Mouse (Mus musculus): ENCODE data around the gene Fbxw5. TPM values are rescaled to one million over a fixed set of nuclear protein-coding genes. Genes with fewer than 3 reads are reported as not detected.

The Fbxw5 gene
- polyA plus RNA-seq, 1 experiment from 2014 or later = 112 TPM

DNA sequence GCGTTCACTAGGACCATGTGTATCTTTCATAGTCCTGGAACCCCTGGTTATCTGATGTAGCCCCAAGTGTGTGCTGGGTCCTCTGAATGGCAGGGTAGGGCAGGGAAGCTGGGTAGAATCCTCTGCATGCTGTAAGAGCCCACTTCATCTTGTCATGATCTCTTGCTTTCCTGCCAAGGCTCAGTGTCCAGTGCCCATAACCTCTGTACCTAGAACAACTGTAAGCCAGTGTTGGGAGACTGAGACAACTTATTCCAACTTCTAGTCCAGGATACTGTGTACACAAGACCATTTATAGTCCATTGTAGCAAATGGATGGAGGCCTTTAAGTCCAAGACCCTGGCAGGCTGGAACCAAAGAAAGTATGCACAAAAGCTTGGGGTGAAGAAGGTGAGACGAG is 35.3 kb upstream of the Fbxw5 start:
- Histone ChIP-seq H3K36me3 (no peaks in the 10 kb centered on the region), H3K27ac (replicated peaks) (no peak overlapping the region; the same call in 1 of the 2 replicates), H3K27me3 (no peaks in the 10 kb centered on the region), H3K4me3 (no peak overlapping the region), H3K9ac (replicated peaks) (no peak overlapping the region), H3K9me3 (no peaks in the 10 kb centered on the region), H3K4me1 (peaks cover 32% of the 10 kb centered on the region), H3K4me2 (replicated peaks) (no peak overlapping the region)
- no peak for ATAC-seq (ENCODE audit: low FRiP score, low read depth)
- WGBS = 83% methylated on average over 2 of the region's 2 CpGs

DNA sequence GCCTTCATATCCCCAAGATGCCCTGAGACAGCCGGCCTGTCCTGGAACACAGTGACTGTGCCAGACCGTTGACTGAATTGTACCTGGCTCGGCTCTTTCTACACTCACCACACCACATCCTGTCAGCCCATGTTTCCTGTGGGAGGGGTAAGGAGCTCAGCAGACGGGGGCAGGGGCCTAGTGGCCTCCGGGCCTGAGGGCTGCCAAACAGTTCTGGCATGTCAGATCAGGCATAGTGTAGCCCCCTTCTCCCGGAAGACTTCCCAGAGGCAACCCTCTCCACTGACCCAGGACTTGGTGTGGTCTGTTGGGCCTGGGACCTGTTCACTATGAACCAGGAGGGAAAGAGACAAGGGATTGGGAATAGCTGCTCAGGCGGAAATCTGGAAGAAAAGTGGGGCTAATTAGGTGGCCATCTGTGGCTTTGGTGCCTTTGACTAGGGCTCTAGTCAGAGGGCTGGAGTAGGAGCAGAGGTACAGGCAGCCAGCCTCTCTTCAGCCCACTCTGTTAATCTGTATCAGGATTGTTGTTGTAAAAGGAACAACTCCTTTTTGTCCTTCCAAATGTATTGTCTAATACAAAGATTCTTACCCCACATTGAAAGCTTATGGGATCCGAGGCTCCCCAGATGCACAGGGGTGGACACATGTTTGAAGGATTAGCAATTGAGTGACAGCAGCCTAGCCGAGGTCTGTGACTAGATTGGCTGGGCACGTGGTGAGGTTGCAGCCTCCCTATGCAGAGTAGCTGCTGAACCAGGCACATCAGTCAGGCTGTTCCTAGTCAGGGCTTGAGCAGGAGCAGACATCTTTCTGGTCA is 34.5 kb upstream of the Fbxw5 start:
- H3K27me3 ChIP-seq = no peaks in the 10 kb centered on the region
- no peak overlapping the region for H3K4me3 ChIP-seq
- ATAC-seq (ENCODE audit: low FRiP score, low read depth) = peak; percentile 74
- WGBS = 39% methylated on average over 10 of the region's 10 CpGs
- H3K9me3 ChIP-seq = no peaks in the 10 kb centered on the region
- no peak overlapping the region for H3K4me2 ChIP-seq (replicated peaks)
- no peaks in the 10 kb centered on the region for H3K36me3 ChIP-seq
- peak overlapping the region; percentile 50 for H3K27ac ChIP-seq (replicated peaks)
- H3K4me1 ChIP-seq = peaks cover 29% of the 10 kb centered on the region
- no peak overlapping the region for H3K9ac ChIP-seq (replicated peaks)

DNA sequence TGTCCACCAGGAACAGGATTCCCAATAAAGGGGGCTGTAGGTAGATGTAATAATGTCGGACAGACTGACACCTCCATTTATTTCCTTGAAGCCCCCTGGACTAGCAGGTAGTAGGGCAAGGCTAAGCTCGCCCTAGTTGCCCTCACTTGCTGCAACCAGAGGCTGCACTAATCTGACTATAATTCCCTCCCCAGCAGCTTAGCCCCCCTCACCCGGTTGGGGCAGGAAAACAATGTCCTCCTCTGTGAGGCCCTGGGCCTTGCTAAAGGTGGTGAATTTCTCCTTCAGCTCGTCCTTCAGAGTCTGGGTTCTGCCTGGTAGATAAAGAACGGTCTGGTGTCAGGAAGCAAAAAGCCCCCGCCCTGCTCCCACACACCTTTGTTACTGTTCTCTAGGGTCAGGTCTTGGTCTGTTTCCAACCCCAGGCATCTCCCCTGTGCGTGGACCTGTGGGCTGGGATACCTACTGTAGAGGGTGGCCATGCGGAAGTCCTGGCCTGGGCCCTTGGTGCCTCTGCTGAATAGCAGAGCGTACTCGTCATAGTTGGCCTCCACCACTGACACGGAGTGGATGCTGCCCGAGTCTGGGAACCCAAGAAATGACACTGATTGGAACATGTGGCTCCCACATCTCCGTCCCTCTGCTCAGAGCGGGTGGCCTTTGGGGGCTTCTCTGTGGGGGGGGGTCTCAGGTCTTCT is 32.8 kb upstream of the Fbxw5 start:
- Histone ChIP-seq H3K27me3 (no peaks in the 10 kb centered on the region), H3K4me1 (peaks cover 24% of the 10 kb centered on the region; the same call in 1 of the 2 replicates), H3K4me3 (no peak overlapping the region), H3K9ac (replicated peaks) (no peak overlapping the region), H3K4me2 (replicated peaks) (no peak overlapping the region), H3K27ac (replicated peaks) (no peak overlapping the region), H3K36me3 (no peaks in the 10 kb centered on the region), H3K9me3 (no peaks in the 10 kb centered on the region)
- 76% methylated on average over 14 of the region's 14 CpGs for WGBS
- ATAC-seq (ENCODE audit: low FRiP score, low read depth) = no peak

DNA sequence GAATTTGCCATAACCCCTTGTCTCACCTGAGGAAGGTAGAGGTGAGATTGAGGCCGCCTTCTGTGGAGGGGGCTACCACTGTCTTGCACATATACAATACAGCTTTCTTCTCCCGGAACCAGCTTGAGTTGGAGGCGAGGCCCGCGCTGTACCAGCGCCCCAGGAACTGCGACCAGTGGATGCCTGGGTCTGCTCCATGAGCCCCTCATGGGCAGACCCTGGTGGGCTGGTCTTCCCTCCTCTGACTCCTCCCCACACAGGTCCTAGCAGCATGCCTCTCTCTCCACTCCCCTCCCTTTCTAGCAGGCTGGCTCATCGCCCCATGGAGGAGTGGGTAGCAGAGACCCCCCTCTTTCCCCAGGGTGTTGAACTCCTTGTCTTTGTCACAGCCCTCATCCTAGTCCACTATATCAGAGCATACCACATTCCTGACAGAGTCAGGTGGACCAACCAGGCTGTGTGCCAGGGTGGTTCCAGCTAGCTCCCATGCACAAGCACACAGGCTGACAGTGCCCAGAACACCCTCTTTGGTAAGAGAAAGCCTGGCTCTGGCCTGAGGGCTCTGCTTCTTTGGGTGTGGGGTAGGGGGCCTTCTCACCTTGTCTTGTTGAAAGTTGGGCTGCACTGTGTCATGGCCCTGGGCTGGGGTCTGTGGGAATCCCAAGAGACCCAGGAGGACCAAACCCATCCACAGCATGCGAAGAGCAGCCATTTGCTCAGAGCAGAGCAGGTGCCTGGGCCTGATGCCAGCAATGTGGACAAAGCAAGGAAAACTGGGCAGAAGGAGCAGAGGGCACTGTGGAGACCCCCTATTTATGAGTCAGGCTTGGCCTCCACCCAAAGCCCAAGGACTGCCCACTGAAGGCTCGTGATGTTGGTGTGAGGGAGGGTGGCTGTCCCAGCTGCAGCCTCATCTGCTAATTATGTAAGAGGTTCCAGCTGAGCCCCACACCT is 31.3 kb upstream of the Fbxw5 start:
- H3K9ac ChIP-seq (replicated peaks) = no peak overlapping the region
- no peak overlapping the region for H3K4me2 ChIP-seq (replicated peaks)
- WGBS = 81% methylated on average over 10 of the region's 10 CpGs
- H3K9me3 ChIP-seq = no peaks in the 10 kb centered on the region
- H3K27me3 ChIP-seq = no peaks in the 10 kb centered on the region
- peak; percentile 24; the same call in 1 of the 2 replicates for ATAC-seq (ENCODE audit: low FRiP score, low read depth)
- H3K36me3 ChIP-seq = no peaks in the 10 kb centered on the region
- no peak overlapping the region for H3K4me3 ChIP-seq
- no peak overlapping the region for H3K27ac ChIP-seq (replicated peaks)
- H3K4me1 ChIP-seq = peaks cover 24% of the 10 kb centered on the region; the same call in 1 of the 2 replicates

DNA sequence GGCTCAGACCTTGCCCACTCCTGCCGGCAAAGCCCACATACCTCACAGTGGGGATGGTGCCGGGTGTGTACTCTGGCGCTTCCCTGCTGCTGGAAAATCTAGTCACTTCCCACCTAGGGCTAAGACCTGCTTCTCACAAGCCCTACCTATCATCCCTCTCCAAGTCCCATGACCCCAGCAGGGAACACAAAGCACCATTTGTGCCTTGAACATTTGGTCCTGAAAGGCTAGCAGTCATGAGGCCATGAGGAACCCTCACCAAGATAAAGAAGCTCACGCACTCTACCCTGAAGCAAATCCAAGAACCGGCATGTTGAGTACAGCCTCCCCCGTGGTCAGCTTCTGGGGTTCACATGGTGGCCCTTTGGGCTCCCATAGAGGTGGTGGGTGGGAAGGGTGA is 30.6 kb upstream of the Fbxw5 start, which contains the start of gene Ptgds:
Ptgds (minus strand) TSS at position 78 of the 400 bp plus-strand sequence.
- WGBS = 73% methylated on average over 6 of the region's 6 CpGs
- H3K4me3 ChIP-seq = no peak within 1 kb of the TSS
- no peak for ATAC-seq (ENCODE audit: low FRiP score, low read depth)
- no peak within 1 kb of the TSS for H3K27ac ChIP-seq (replicated peaks)
- no peaks in the 10 kb centered on the region for H3K27me3 ChIP-seq
- peaks cover 24% of the 10 kb centered on the region; the same call in 1 of the 2 replicates for H3K4me1 ChIP-seq
- no peaks in the 10 kb centered on the region for H3K9me3 ChIP-seq
- H3K4me2 ChIP-seq (replicated peaks) = no peak within 1 kb of the TSS
- no peaks in the 10 kb centered on the region for H3K36me3 ChIP-seq
- no peak within 1 kb of the TSS for H3K9ac ChIP-seq (replicated peaks)

DNA sequence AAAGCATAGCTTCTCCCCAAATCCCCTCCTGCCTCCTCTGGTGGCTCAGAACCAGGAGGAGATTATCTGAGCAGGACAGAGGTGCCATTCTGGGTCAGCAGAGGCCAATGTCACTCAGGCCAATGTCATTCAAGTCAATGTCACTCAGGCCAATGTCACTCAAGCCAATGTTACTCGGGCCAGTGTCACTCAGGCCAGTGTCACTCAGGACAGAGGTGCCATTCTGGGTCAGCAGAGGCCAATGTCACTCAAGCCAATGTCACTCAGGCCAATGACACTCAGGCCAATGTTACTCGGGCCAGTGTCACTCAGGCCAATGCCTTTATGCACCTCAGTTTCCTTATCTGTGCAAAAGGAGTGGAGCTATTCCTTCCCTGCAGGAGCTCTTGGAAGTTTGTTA is 28.0 kb upstream of the Fbxw5 start:
- H3K4me3 ChIP-seq = no peak overlapping the region
- no peaks in the 10 kb centered on the region for H3K9me3 ChIP-seq
- WGBS = 77% methylated on average over 2 of the region's 2 CpGs
- H3K4me1 ChIP-seq = peaks cover 8% of the 10 kb centered on the region; the same call in 1 of the 2 replicates
- no peak overlapping the region for H3K27ac ChIP-seq (replicated peaks)
- H3K27me3 ChIP-seq = peaks cover 8% of the 10 kb centered on the region; the same call in 1 of the 2 replicates
- no peak overlapping the region for H3K4me2 ChIP-seq (replicated peaks)
- no peaks in the 10 kb centered on the region for H3K36me3 ChIP-seq
- H3K9ac ChIP-seq (replicated peaks) = no peak overlapping the region
- ATAC-seq (ENCODE audit: low FRiP score, low read depth) = no peak

DNA sequence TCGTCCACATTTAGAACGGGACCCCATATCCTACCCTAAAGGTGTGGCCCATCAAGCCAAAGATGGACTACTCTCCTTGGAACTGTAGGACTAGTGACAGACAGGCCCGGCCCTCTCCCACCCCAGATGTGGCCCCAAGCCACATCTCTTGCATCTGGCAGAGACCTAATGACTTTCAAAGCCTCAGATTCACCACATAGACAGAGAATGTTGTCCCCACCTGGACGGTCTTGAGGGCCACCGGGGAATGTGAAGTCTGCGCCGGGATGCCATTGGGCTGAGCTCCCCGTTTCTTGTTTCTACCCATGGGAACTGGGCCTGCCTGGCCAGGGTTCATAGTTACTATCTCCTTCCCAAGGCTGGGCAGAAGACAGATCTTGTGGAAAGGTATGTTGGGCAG is 23.0 kb upstream of the Fbxw5 start:
- ATAC-seq (ENCODE audit: low FRiP score, low read depth) = no peak
- H3K4me3 ChIP-seq = no peak overlapping the region
- peaks cover 8% of the 10 kb centered on the region for H3K27me3 ChIP-seq
- H3K27ac ChIP-seq (replicated peaks) = no peak overlapping the region
- no peak overlapping the region for H3K4me2 ChIP-seq (replicated peaks)
- 91% methylated on average over 8 of the region's 8 CpGs for WGBS
- H3K4me1 ChIP-seq = no peaks in the 10 kb centered on the region
- no peak overlapping the region for H3K9ac ChIP-seq (replicated peaks)
- H3K36me3 ChIP-seq = no peaks in the 10 kb centered on the region
- no peaks in the 10 kb centered on the region for H3K9me3 ChIP-seq

DNA sequence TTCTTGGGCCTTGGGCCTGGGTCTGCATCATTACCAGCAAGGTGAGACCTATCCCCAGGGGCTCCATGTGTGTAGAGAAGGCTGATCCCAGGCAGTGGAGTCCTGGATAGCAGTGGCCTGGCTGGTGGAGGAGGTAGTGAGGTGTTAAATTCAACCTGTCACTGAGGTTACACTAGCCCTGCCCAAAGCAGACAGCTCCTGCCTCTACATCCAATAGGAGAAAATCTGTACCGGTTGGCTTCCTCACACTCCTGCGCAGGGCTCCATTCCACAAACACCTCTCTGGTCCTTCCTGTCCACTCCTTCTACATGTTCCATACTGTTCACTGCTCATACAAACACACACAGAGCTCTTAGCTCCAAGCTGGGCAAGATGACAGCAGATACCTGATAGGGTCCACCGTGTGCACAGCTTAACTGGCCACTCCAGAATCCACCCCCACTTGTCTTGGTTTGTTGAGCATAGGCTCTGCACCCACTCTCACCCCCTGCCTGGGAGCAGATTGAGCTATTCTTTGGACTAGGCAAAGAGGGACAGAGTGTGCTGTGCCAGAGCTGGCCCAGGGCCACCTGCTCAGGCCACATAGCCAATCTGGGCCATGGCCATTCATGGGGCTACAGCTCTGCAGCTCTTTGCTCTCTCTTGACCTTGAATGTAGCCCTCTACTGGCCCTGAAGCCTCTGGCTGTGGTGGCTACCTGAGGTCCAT is 22.4 kb upstream of the Fbxw5 start:
- Histone ChIP-seq H3K4me2 (replicated peaks) (no peak overlapping the region), H3K9ac (replicated peaks) (no peak overlapping the region), H3K27me3 (peaks cover 8% of the 10 kb centered on the region), H3K27ac (replicated peaks) (no peak overlapping the region), H3K36me3 (no peaks in the 10 kb centered on the region), H3K9me3 (no peaks in the 10 kb centered on the region), H3K4me3 (no peak overlapping the region), H3K4me1 (no peaks in the 10 kb centered on the region)
- WGBS = 86% methylated on average over 3 of the region's 3 CpGs
- no peak for ATAC-seq (ENCODE audit: low FRiP score, low read depth)

DNA sequence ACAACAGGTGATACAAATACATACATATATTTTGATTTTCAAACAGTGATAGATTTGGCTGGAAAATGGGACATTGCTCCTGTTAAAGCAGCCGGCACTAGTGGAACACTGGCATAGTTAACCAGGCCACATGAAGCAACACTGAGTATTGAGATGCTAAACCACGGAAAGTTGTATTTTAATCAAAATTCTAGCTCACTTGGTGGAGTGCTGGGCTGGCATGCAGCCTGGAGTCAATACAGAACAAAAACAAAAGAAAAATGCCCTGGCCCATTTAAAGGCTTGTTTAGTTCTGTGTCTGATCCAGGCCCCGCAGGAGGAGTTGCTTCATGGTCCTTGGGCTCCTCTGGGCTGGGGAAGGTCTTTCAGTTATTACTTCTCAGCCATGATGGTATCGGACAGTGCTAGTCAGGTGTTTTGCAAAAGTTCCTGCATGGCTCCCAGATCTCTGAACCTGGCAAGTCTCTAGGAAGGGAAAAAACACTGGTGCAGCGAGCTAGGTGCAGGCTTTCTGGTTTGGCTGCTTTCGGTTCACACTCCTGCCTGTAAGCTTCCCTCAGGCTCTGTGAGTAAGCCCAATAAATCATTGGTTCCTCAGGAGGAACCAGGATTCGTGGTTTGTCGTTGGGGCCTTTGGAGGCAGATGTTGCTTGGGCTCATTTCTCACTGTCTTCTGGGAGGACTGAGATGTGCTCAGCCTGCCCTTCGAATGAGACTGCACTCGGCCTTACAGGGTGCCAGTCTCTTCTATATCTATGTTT is 20.8 kb upstream of the Fbxw5 start:
- Histone ChIP-seq H3K36me3 (no peaks in the 10 kb centered on the region), H3K27me3 (peaks cover 8% of the 10 kb centered on the region), H3K4me3 (no peak overlapping the region), H3K27ac (replicated peaks) (no peak overlapping the region), H3K4me2 (replicated peaks) (no peak overlapping the region), H3K4me1 (no peaks in the 10 kb centered on the region), H3K9ac (replicated peaks) (no peak overlapping the region), H3K9me3 (no peaks in the 10 kb centered on the region)
- ATAC-seq (ENCODE audit: low FRiP score, low read depth) = no peak
- WGBS = 85% methylated on average over 10 of the region's 10 CpGs

DNA sequence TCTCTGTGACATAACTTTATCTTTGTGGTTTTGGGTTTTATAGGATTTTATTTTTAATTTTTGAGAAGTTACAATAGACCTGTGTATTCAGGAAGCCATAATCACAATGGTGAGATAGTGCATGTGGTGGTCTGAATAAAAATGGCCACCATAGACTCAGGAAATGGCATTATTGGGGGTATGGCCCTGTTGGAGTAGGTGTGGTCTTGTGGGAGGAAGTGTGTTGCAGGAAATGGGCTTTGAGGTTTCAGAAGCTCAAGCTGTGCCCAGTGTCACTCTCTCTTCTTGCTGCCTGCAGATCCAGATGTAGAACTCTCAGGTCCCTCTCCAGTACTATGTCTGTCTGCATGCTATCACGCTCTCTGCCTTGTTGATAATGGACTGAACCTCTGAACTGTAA is 20.0 kb upstream of the Fbxw5 start:
- ATAC-seq (ENCODE audit: low FRiP score, low read depth) = no peak
- no peak overlapping the region for H3K4me3 ChIP-seq
- peaks cover 8% of the 10 kb centered on the region for H3K27me3 ChIP-seq
- no peaks in the 10 kb centered on the region for H3K9me3 ChIP-seq
- H3K9ac ChIP-seq (replicated peaks) = no peak overlapping the region
- H3K4me1 ChIP-seq = no peaks in the 10 kb centered on the region
- H3K4me2 ChIP-seq (replicated peaks) = no peak overlapping the region
- WGBS = 83% methylated on average over 1 of the region's 1 CpGs
- no peak overlapping the region for H3K27ac ChIP-seq (replicated peaks)
- H3K36me3 ChIP-seq = no peaks in the 10 kb centered on the region

DNA sequence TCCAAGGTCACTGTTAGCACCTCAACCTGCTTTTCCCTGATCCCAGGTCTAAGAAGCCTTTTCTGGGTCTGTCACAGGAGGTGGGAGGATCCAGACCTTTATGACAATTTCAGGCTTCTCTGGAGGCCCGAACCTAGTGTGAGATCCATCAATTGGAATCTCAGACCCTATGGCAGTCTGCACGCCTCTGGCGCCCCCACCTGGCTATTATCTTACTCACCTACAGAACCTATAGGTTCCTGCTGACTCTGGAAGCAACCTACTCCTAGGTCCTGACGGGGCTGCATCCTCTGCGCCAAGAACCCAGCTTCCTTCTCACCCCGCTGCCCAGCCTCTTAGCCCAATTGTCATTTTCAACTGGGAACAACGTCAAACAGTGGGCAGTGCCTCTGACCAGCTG is 17.6 kb upstream of the Fbxw5 start:
- no peaks in the 10 kb centered on the region; the same call in 1 of the 2 replicates for H3K27me3 ChIP-seq
- H3K9ac ChIP-seq (replicated peaks) = no peak overlapping the region
- 29% methylated on average over 7 of the region's 7 CpGs for WGBS
- H3K36me3 ChIP-seq = no peaks in the 10 kb centered on the region
- H3K4me1 ChIP-seq = no peaks in the 10 kb centered on the region
- no peak overlapping the region for H3K4me3 ChIP-seq
- H3K9me3 ChIP-seq = no peaks in the 10 kb centered on the region
- H3K4me2 ChIP-seq (replicated peaks) = no peak overlapping the region
- ATAC-seq (ENCODE audit: low FRiP score, low read depth) = no peak
- H3K27ac ChIP-seq (replicated peaks) = no peak overlapping the region
